Mouse (Mus musculus): Measurements from ENCODE around the gene 5730596B20Rik. TPM values are rescaled to one million over a fixed set of nuclear protein-coding genes. Genes with fewer than 3 reads are reported as not detected.
A peak's percentile ranks its signal among the peaks of the same experiment; 100 is the strongest.

The 5730596B20Rik gene
- polyA plus RNA-seq (2015; fragmentation: Nextera tagmentation; extraction: Ambion mirVana): 0.04 and 0.05 TPM in 2 replicates

GRCm38 (mm10) chr6:52177061-52177735 lies at the start of gene 5730596B20Rik:
Gene 5730596B20Rik (plus strand): TSS chr6:52177498.
- Histone ChIP-seq H3K9ac (ENCODE audit: low read depth, low read length) (no peak within 1 kb of the TSS), H3K36me3 (ENCODE audit: control insufficient read depth, insufficient read depth) (no peaks in the 10 kb centered on the region), H3K27me3 (ENCODE audit: control insufficient read depth, insufficient read depth, low read depth, low read length) (peaks cover 89% of the 10 kb centered on the region), H3K4me3 (ENCODE audit: low read depth, low read length) (peak within 1 kb of the TSS; percentile 11; the same call in 1 of the 2 replicates), H3K27ac (ENCODE audit: low read length) (no peak within 1 kb of the TSS), H3K4me2 (ENCODE audit: low read depth, low read length) (no peak within 1 kb of the TSS), H3K9me3 (replicated peaks; ENCODE audit: control insufficient read depth, low read length) (no peaks in the 10 kb centered on the region), H3K4me1 (ENCODE audit: control insufficient read depth, low read depth, low read length) (peaks cover 3% of the 10 kb centered on the region; the same call in 1 of the 2 replicates)
- 6% methylated on average over 36 of the region's 36 CpGs for WGBS (ENCODE audit: insufficient replicate concordance)
- ATAC-seq (ENCODE audit: low read depth): no peak

- WGBS (ENCODE audit: insufficient replicate concordance): 66% methylated on average over 9 of the region's 9 CpGs
- H3K27ac ChIP-seq (ENCODE audit: low read length): no peak overlapping the region
- ATAC-seq (ENCODE audit: low read depth): no peak
These were observed 39.3 kb upstream of the 5730596B20Rik start for GRCm38 (mm10) chr6:52137841-52138535.

GRCm38 (mm10) chr6:52138576-52138975 lies 38.7 kb upstream of the 5730596B20Rik start:
- Histone ChIP-seq H3K36me3 (ENCODE audit: control insufficient read depth, insufficient read depth) (no peaks in the 10 kb centered on the region), H3K27me3 (ENCODE audit: control insufficient read depth, insufficient read depth, low read depth, low read length) (no peaks in the 10 kb centered on the region), H3K4me1 (ENCODE audit: control insufficient read depth, low read depth, low read length) (no peaks in the 10 kb centered on the region), H3K4me3 (ENCODE audit: low read depth, low read length) (no peak overlapping the region), H3K27ac (ENCODE audit: low read length) (no peak overlapping the region), H3K4me2 (ENCODE audit: low read depth, low read length) (no peak overlapping the region), H3K9me3 (replicated peaks; ENCODE audit: control insufficient read depth, low read length) (no peaks in the 10 kb centered on the region), H3K9ac (ENCODE audit: low read depth, low read length) (no peak overlapping the region)
- WGBS (ENCODE audit: insufficient replicate concordance): 66% methylated on average over 10 of the region's 10 CpGs
- ATAC-seq (ENCODE audit: low read depth): no peak

More at GRCm38 (mm10) chr6:52137841-52138535, 39.3 kb upstream of the 5730596B20Rik start:
- H3K9ac ChIP-seq (ENCODE audit: low read depth, low read length): no peak overlapping the region
- no peak overlapping the region for H3K4me2 ChIP-seq (ENCODE audit: low read depth, low read length)
- H3K27me3 ChIP-seq (ENCODE audit: control insufficient read depth, insufficient read depth, low read depth, low read length): no peaks in the 10 kb centered on the region
- no peak overlapping the region for H3K4me3 ChIP-seq (ENCODE audit: low read depth, low read length)
- no peaks in the 10 kb centered on the region for H3K36me3 ChIP-seq (ENCODE audit: control insufficient read depth, insufficient read depth)
- H3K9me3 ChIP-seq (replicated peaks; ENCODE audit: control insufficient read depth, low read length): no peaks in the 10 kb centered on the region
- no peaks in the 10 kb centered on the region for H3K4me1 ChIP-seq (ENCODE audit: control insufficient read depth, low read depth, low read length)

GRCm38 (mm10) chr6:52139115-52139514 lies 38.2 kb upstream of the 5730596B20Rik start:
- Histone ChIP-seq H3K4me1 (ENCODE audit: control insufficient read depth, low read depth, low read length) (no peaks in the 10 kb centered on the region), H3K27me3 (ENCODE audit: control insufficient read depth, insufficient read depth, low read depth, low read length) (no peaks in the 10 kb centered on the region), H3K9me3 (replicated peaks; ENCODE audit: control insufficient read depth, low read length) (no peaks in the 10 kb centered on the region), H3K27ac (ENCODE audit: low read length) (no peak overlapping the region), H3K9ac (ENCODE audit: low read depth, low read length) (no peak overlapping the region), H3K4me3 (ENCODE audit: low read depth, low read length) (no peak overlapping the region), H3K36me3 (ENCODE audit: control insufficient read depth, insufficient read depth) (no peaks in the 10 kb centered on the region), H3K4me2 (ENCODE audit: low read depth, low read length) (no peak overlapping the region)
- 58% methylated on average over 5 of the region's 5 CpGs for WGBS (ENCODE audit: insufficient replicate concordance)
- ATAC-seq (ENCODE audit: low read depth): no peak

GRCm38 (mm10) chr6:52150401-52150966 lies 26.8 kb upstream of the 5730596B20Rik start:
- Histone ChIP-seq H3K4me3 (ENCODE audit: low read depth, low read length) (no peak overlapping the region), H3K4me2 (ENCODE audit: low read depth, low read length) (no peak overlapping the region), H3K27me3 (ENCODE audit: control insufficient read depth, insufficient read depth, low read depth, low read length) (peaks cover 54% of the 10 kb centered on the region), H3K9ac (ENCODE audit: low read depth, low read length) (no peak overlapping the region), H3K27ac (ENCODE audit: low read length) (no peak overlapping the region), H3K4me1 (ENCODE audit: control insufficient read depth, low read depth, low read length) (no peaks in the 10 kb centered on the region), H3K36me3 (ENCODE audit: control insufficient read depth, insufficient read depth) (no peaks in the 10 kb centered on the region), H3K9me3 (replicated peaks; ENCODE audit: control insufficient read depth, low read length) (no peaks in the 10 kb centered on the region)
- no peak for ATAC-seq (ENCODE audit: low read depth)
- 10% methylated on average over 16 of the region's 16 CpGs for WGBS (ENCODE audit: insufficient replicate concordance)

- Histone ChIP-seq H3K27me3 (ENCODE audit: control insufficient read depth, insufficient read depth, low read depth, low read length) (peaks cover 64% of the 10 kb centered on the region), H3K4me2 (ENCODE audit: low read depth, low read length) (no peak overlapping the region), H3K4me1 (ENCODE audit: control insufficient read depth, low read depth, low read length) (no peaks in the 10 kb centered on the region), H3K9me3 (replicated peaks; ENCODE audit: control insufficient read depth, low read length) (no peaks in the 10 kb centered on the region), H3K27ac (ENCODE audit: low read length) (no peak overlapping the region), H3K9ac (ENCODE audit: low read depth, low read length) (no peak overlapping the region), H3K36me3 (ENCODE audit: control insufficient read depth, insufficient read depth) (no peaks in the 10 kb centered on the region), H3K4me3 (ENCODE audit: low read depth, low read length) (no peak overlapping the region)
- WGBS (ENCODE audit: insufficient replicate concordance): 27% methylated on average over 4 of the region's 4 CpGs
- ATAC-seq (ENCODE audit: low read depth): no peak
These were observed 25.7 kb upstream of the 5730596B20Rik start for GRCm38 (mm10) chr6:52151571-52151970.

- 21% methylated on average over 16 of the region's 16 CpGs for WGBS (ENCODE audit: insufficient replicate concordance)
- Histone ChIP-seq H3K9ac (ENCODE audit: low read depth, low read length) (no peak overlapping the region), H3K4me3 (ENCODE audit: low read depth, low read length) (no peak overlapping the region), H3K4me2 (ENCODE audit: low read depth, low read length) (no peak overlapping the region), H3K9me3 (replicated peaks; ENCODE audit: control insufficient read depth, low read length) (no peaks in the 10 kb centered on the region), H3K4me1 (ENCODE audit: control insufficient read depth, low read depth, low read length) (no peaks in the 10 kb centered on the region), H3K27ac (ENCODE audit: low read length) (no peak overlapping the region), H3K27me3 (ENCODE audit: control insufficient read depth, insufficient read depth, low read depth, low read length) (peaks cover 69% of the 10 kb centered on the region), H3K36me3 (ENCODE audit: control insufficient read depth, insufficient read depth) (no peaks in the 10 kb centered on the region)
- no peak for ATAC-seq (ENCODE audit: low read depth)
These were observed 24.8 kb upstream of the 5730596B20Rik start for GRCm38 (mm10) chr6:52152226-52153193.

GRCm38 (mm10) chr6:52153270-52153669 lies 24.0 kb upstream of the 5730596B20Rik start:
- Histone ChIP-seq H3K9me3 (replicated peaks; ENCODE audit: control insufficient read depth, low read length) (no peaks in the 10 kb centered on the region), H3K4me2 (ENCODE audit: low read depth, low read length) (no peak overlapping the region), H3K4me3 (ENCODE audit: low read depth, low read length) (no peak overlapping the region), H3K9ac (ENCODE audit: low read depth, low read length) (no peak overlapping the region), H3K27ac (ENCODE audit: low read length) (no peak overlapping the region), H3K4me1 (ENCODE audit: control insufficient read depth, low read depth, low read length) (no peaks in the 10 kb centered on the region), H3K36me3 (ENCODE audit: control insufficient read depth, insufficient read depth) (no peaks in the 10 kb centered on the region), H3K27me3 (ENCODE audit: control insufficient read depth, insufficient read depth, low read depth, low read length) (peaks cover 77% of the 10 kb centered on the region)
- WGBS (ENCODE audit: insufficient replicate concordance): 6% methylated on average over 6 of the region's 6 CpGs
- no peak for ATAC-seq (ENCODE audit: low read depth)
